Mouse (Mus musculus): Measurements from ENCODE around the gene Vmn1r116. TPM values are rescaled to one million over a fixed set of nuclear protein-coding genes. Genes with fewer than 3 reads are reported as not detected.
"Not testable (repeated sequence)": the region's sequence is repeated elsewhere in the genome, so short reads cannot be mapped to it uniquely, and the experiment has no call there.

The Vmn1r116 gene
- not detected for total RNA-seq (2021)

DNA sequence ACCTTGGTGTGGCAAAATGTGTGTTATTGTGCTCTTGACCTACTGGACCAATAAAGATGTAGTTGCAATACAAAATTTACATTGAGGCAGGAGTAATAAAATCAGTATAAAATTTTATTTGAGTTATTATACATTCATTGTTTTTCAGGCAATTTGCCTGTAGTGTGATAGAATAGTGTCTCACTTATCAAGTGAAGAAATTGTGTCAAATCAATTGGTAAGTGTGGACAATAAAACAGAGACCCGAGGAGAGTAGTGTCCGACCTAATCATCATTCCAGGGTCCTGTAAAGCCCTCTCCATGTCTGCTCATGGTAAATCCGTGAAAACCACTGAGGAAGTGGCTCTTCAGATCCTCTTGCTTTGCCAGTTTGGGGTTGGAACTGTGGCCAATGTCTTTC, at the start of gene Vmn1r116:
Vmn1r116 (plus strand) TSS at position 301 of the 400 bp plus-strand sequence.
- DNase-seq; intact Hi-C loops (cut with DNase I): not testable (repeated sequence)

DNA sequence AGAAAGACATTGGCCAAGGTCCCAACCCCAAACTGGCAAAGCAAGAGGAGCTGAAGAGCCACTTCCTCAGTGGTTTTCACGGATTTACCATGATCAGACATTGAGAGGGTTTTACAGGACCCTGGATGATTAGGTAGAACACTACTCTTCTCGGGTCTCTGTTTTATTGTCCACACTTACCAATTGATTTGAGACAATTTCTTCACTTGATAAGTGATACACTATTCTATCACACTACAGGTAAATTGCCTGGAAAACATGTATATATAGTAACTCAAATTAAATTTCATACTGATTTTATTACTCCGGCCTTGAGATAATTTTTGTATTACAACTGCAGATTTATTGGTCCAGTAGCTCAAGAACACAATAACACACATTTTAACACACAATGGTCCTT, 27.2 kb upstream of the Vmn1r116 start, which contains the start of gene Vmn1r115:
Vmn1r115 (minus strand) TSS at position 101 of the 400 bp plus-strand sequence.
- intact Hi-C loops (cut with DNase I); DNase-seq: not testable (repeated sequence)

DNA sequence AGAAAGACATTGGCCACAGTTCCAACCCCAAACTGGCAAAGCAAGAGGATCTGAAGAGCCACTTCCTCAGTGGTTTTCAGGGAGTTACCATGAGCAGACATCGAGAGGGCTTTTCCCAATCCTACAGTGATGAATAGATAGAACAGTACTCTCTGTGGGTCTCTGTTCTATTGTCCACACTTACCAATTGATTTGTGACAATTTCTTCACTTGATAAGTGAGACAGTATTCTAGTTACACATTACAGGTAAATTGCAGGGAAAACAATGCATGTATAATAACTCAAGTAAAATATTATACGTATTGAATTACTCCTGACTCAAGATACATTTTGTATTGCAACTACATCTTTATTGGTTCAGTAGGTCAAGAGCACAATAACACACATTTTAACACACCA, 12.0 kb downstream of the Vmn1r116 start, which contains the start of gene Vmn1r117:
Vmn1r117 (minus strand) TSS at position 101 of the 400 bp plus-strand sequence.
- intact Hi-C loops (cut with DNase I); DNase-seq: not testable (repeated sequence)

DNA sequence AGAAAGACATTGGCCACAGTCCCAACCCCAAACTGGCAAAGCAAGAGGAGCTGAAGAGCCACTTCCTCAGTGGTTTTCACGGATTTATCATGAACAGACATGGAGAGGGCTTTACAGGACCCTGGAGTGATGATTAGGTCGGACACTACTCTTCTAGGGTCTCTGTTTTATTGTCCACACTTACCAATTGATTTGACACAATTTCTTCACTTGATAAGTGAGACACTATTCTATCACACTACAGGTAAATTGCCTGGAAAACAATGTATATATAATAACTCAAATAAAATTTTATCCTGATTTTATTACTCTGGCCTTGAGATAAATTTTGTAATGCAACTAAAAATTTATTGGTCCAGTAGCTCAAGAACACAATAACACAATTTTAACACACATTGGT, 40.2 kb downstream of the Vmn1r116 start, which contains the start of gene Vmn1r118:
Vmn1r118 (minus strand) TSS at position 101 of the 400 bp plus-strand sequence.
- DNase-seq; intact Hi-C loops (cut with DNase I): not testable (repeated sequence)

Other genes with a start within 250 kb of the Vmn1r116 start
- not detected for gene Vmn1r107, start 203.3 kb upstream of the Vmn1r116 start, total RNA-seq (2021)
- not detected for gene Vmn1r111, start 169.0 kb upstream of the Vmn1r116 start, total RNA-seq (2021)
- gene Gm10668, start 141.6 kb upstream of the Vmn1r116 start, total RNA-seq (2021) = not detected
- not detected for gene Vmn1r112, start 101.1 kb upstream of the Vmn1r116 start, total RNA-seq (2021)
- gene Vmn1r113, start 85.0 kb upstream of the Vmn1r116 start, total RNA-seq (2021) = not detected
- gene Vmn1r114, start 60.1 kb upstream of the Vmn1r116 start, total RNA-seq (2021) = not detected
- gene Vmn1r115, start 27.3 kb upstream of the Vmn1r116 start, total RNA-seq (2021) = not detected
- not detected for gene Vmn1r117, start 11.9 kb downstream of the Vmn1r116 start, total RNA-seq (2021)
- gene Vmn1r118, start 40.1 kb downstream of the Vmn1r116 start, total RNA-seq (2021) = not detected
- gene Vmn1r119, start 140.2 kb downstream of the Vmn1r116 start, total RNA-seq (2021) = not detected
- gene Vmn1r120, start 181.5 kb downstream of the Vmn1r116 start, total RNA-seq (2021) = not detected
- not detected for gene Vmn1r121, start 226.3 kb downstream of the Vmn1r116 start, total RNA-seq (2021)